Mouse (Mus musculus): ENCODE data around the gene Ate1. TPM values are rescaled to one million over a fixed set of nuclear protein-coding genes. Genes with fewer than 3 reads are reported as not detected.

Gene Ate1
- total RNA-seq, 2 experiments from 2014 or later, result 31.9 to 60.6 TPM

GRCm38 (mm10) chr7:130365711-130366110 is 154.5 kb downstream of the Ate1 start:
- no peak for ATAC-seq (replicated peaks; ENCODE audit: low FRiP score, low TSS enrichment, poor library complexity, severe bottlenecking)

Other genes with a start within 250 kb of the Ate1 start
- 180 and 183 TPM in 2 replicates for gene Nsmce4a, start 52.7 kb upstream of the Ate1 start, total RNA-seq (2014; fragmentation: Nextera tagmentation)
- 203 and 229 TPM in 2 replicates for gene Nsmce4a, start 52.7 kb upstream of the Ate1 start, total RNA-seq (2017)
- 9.1 and 14.2 TPM in 2 replicates for gene Tacc2, start 57.1 kb upstream of the Ate1 start, total RNA-seq (2014; fragmentation: Nextera tagmentation)
- 0.88 and 1.6 TPM in 2 replicates for gene Tacc2, start 57.1 kb upstream of the Ate1 start, total RNA-seq (2017)

Measured in megakaryocyte-erythroid progenitor cell, adult 5-6 weeks (primary cell).